Mouse (Mus musculus) myocyte (in vitro differentiated cells): ENCODE measurements around the gene Hdac7. TPM values are rescaled to one million over a fixed set of nuclear protein-coding genes. Genes with fewer than 3 reads are reported as not detected.
A peak's percentile ranks its signal among the peaks of the same experiment; 100 is the strongest.

Experiments used
- H3K27me3 ChIP-seq: one replicate; pipeline ENCODE4 v1.6.1; 2011; ENCODE audit not compliant: control insufficient read depth, insufficient read depth, insufficient read length
- H3K36me3 ChIP-seq: one replicate; pipeline ENCODE4 v1.6.1; 2011; ENCODE audit not compliant: control insufficient read depth, insufficient read depth
- H3K4me2 ChIP-seq: one replicate; pipeline ENCODE4 v1.6.1; 2011; ENCODE audit warnings: low read depth, control low read depth
- H3K4me3 ChIP-seq: one replicate; pipeline ENCODE4 v1.5.1; 2011; ENCODE audit warnings: mild to moderate bottlenecking, control low read depth, moderate library complexity
- H3K79me2 ChIP-seq: one replicate; pipeline ENCODE4 v1.6.1; 2011; ENCODE audit not compliant: control insufficient read depth, insufficient read depth
- H3ac ChIP-seq: one replicate; pipeline ENCODE4 v1.6.1; 2011; ENCODE audit not compliant: control insufficient read depth, insufficient read length
- CEBPB ChIP-seq: IDR thresholded peaks from 2 replicates; pipeline ENCODE4 v1.6.1; 2011; ENCODE audit warnings: mild to moderate bottlenecking, moderate library complexity; ENCODE audit not compliant: poor library complexity, insufficient read depth, severe bottlenecking
- E2F4 ChIP-seq: IDR thresholded peaks from one replicate; pipeline ENCODE4 v1.6.1; 2011; ENCODE audit warnings: mild to moderate bottlenecking, control low read depth, moderate library complexity; ENCODE audit not compliant: insufficient read depth
- MAX ChIP-seq: IDR thresholded peaks from one replicate; pipeline ENCODE4 v1.6.1; 2011; ENCODE audit warnings: low read depth, mild to moderate bottlenecking, control low read depth
- MYOD1 ChIP-seq, 3 experiments: IDR thresholded peaks; one replicate each; pipeline ENCODE4 v1.6.1; 2011; ENCODE audit warnings: control low read depth in 2 of 3, low read depth in 2 of 3, mild to moderate bottlenecking in 2 of 3, moderate library complexity in 1 of 3; ENCODE audit not compliant: insufficient read length in 2 of 3, control insufficient read depth in 1 of 3
- MYOG ChIP-seq, 3 experiments: IDR thresholded peaks; one replicate each; pipeline ENCODE4 v1.6.1; 2011; ENCODE audit warnings: control low read depth in 2 of 3, low read depth in 2 of 3, mild to moderate bottlenecking in 2 of 3; ENCODE audit not compliant: insufficient read length in 2 of 3, control insufficient read depth in 1 of 3, insufficient read depth in 1 of 3
- POLR2A ChIP-seq: IDR thresholded peaks from one replicate; pipeline ENCODE4 v1.6.1; 2011; ENCODE audit warnings: low read depth, mild to moderate bottlenecking, control low read depth, moderate library complexity; ENCODE audit not compliant: insufficient read length
- POLR2AphosphoS2 ChIP-seq: IDR thresholded peaks from one replicate; pipeline ENCODE4 v1.6.1; 2011; ENCODE audit warnings: low read depth, control low read depth; ENCODE audit not compliant: insufficient read length
- REST ChIP-seq: IDR thresholded peaks from one replicate; pipeline ENCODE4 v1.6.1; 2011; ENCODE audit warnings: mild to moderate bottlenecking, control low read depth, moderate library complexity; ENCODE audit not compliant: insufficient read depth, insufficient read length
- SRF ChIP-seq: IDR thresholded peaks from one replicate; pipeline ENCODE4 v1.6.1; 2011; ENCODE audit warnings: low read depth; ENCODE audit not compliant: control insufficient read depth, insufficient read length
- TCF12 ChIP-seq: IDR thresholded peaks from one replicate; pipeline ENCODE4 v1.6.1; 2011; ENCODE audit warnings: mild to moderate bottlenecking, control low read depth; ENCODE audit not compliant: poor library complexity, insufficient read depth, severe bottlenecking
- TCF3 ChIP-seq: IDR thresholded peaks from one replicate; pipeline ENCODE4 v1.6.1; 2011; ENCODE audit warnings: low read depth, control low read depth; ENCODE audit not compliant: insufficient read length
- USF1 ChIP-seq: IDR thresholded peaks from one replicate; pipeline ENCODE4 v1.6.1; 2011; ENCODE audit warnings: low read depth, mild to moderate bottlenecking, control low read depth, moderate library complexity
- polyA plus RNA-seq: library from polyadenylated mRNA; unstranded; fragments of >200 nt; fragmentation: generic; extraction: Trizol; gene quantifications from one replicate; pipeline ENCODE4 v1.2.1, GENCODE M21; 2012; ENCODE audit warnings: missing spikeins

The Hdac7 gene
- polyA plus RNA-seq, 1 experiment = 17.4 TPM

DNA sequence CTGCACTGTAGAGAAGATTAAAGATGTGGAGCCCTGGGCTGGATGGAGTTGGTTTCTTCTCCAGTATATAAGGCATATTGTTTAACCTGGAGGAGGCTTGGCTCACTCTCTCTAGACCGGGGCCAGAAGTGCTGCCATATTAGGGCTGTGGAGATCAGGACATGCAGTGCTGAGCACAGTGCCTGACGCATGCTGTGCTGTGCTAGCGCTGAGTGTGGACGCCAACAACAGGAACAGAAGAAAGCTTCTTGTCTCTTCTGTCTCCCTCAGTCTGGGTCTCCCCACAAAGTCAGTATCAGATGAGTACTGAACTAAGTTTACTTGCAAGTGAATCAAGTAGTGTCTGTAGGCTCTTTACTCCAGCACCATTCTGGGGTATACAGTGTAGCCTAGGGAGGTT lies 4.8 kb downstream of the Hdac7 start:
- no peak overlapping the region for H3K4me3 ChIP-seq
- H3K27me3 ChIP-seq = no peaks in the 10 kb centered on the region
- TF ChIP-seq POLR2A (no peak), MYOD1 (IDR thresholded peaks at IDR 0.05; ENCODE audit: control insufficient read depth in 1 of 3, insufficient read length in 2 of 3, low read depth in 2 of 3) (no peak), CEBPB (no peak), TCF3 (no peak), REST (no peak), TCF12 (no peak)
- no peaks in the 10 kb centered on the region for H3K79me2 ChIP-seq
- no peak overlapping the region for H3K4me2 ChIP-seq
- no peaks in the 10 kb centered on the region for H3K36me3 ChIP-seq
- H3ac ChIP-seq = no peak overlapping the region

DNA sequence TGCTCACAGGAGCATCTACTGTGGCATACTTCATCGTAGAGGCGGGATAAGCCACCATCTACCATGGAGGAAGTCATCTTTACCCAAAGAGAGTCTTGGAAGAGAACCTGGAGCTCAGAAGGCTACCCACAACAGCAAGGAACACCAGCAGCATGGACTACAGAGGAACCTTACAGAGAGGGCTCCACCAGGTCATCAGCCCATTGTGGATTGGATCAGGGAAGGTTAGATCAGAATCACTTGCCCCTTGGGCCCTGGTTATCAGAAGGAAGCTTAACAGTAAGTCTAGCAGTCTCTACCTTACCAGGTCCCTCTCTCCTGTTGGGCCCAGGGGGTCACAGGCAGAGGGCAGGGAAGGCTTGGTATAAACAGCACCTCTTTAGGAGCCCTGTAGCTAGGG lies 5.3 kb downstream of the Hdac7 start:
- TF ChIP-seq CEBPB (no peak), USF1 (no peak), TCF3 (no peak), POLR2A (no peak), MAX (no peak), POLR2AphosphoS2 (no peak), MYOD1 (IDR thresholded peaks at IDR 0.05; ENCODE audit: control insufficient read depth in 1 of 3, insufficient read length in 2 of 3, low read depth in 2 of 3) (no peak), E2F4 (no peak), SRF (no peak), MYOG (IDR thresholded peaks at IDR 0.05; ENCODE audit: control insufficient read depth in 1 of 3, insufficient read depth in 1 of 3, insufficient read length in 2 of 3, low read depth in 2 of 3) (no peak), REST (no peak), TCF12 (no peak)
- Histone ChIP-seq H3K4me3 (no peak overlapping the region), H3K27me3 (no peaks in the 10 kb centered on the region), H3ac (no peak overlapping the region), H3K36me3 (no peaks in the 10 kb centered on the region), H3K4me2 (no peak overlapping the region), H3K79me2 (no peaks in the 10 kb centered on the region)

GRCm38 (mm10) chr15:97838395-97838794 lies 5.9 kb downstream of the Hdac7 start:
- H3K79me2 ChIP-seq = no peaks in the 10 kb centered on the region
- H3K36me3 ChIP-seq = no peaks in the 10 kb centered on the region
- no peak overlapping the region for H3ac ChIP-seq
- no peaks in the 10 kb centered on the region for H3K27me3 ChIP-seq
- TF ChIP-seq E2F4 (no peak), POLR2A (no peak), MYOG (IDR thresholded peaks at IDR 0.05; ENCODE audit: control insufficient read depth in 1 of 3, insufficient read depth in 1 of 3, insufficient read length in 2 of 3, low read depth in 2 of 3) (no peak)
- no peak overlapping the region for H3K4me3 ChIP-seq
- no peak overlapping the region for H3K4me2 ChIP-seq

- H3ac ChIP-seq = no peak overlapping the region
- no peaks in the 10 kb centered on the region for H3K36me3 ChIP-seq
- H3K27me3 ChIP-seq = no peaks in the 10 kb centered on the region
- H3K79me2 ChIP-seq = no peaks in the 10 kb centered on the region
- H3K4me3 ChIP-seq = no peak overlapping the region
- H3K4me2 ChIP-seq = peak overlapping the region; percentile 19
- TF ChIP-seq REST (no peak), TCF3 (no peak), POLR2A (no peak), USF1 (no peak), SRF (no peak), MAX (no peak)
Measured at GRCm38 (mm10) chr15:97837491-97838061, 6.7 kb downstream of the Hdac7 start.

- Histone ChIP-seq H3ac (no peak overlapping the region), H3K4me3 (no peak overlapping the region), H3K36me3 (no peaks in the 10 kb centered on the region), H3K4me2 (no peak overlapping the region), H3K27me3 (no peaks in the 10 kb centered on the region), H3K79me2 (peaks cover 3% of the 10 kb centered on the region)
- no peak for TF ChIP-seq MYOG (IDR thresholded peaks at IDR 0.05; ENCODE audit: control insufficient read depth in 1 of 3, insufficient read depth in 1 of 3, insufficient read length in 2 of 3, low read depth in 2 of 3)
- TF ChIP-seq TCF3 = no peak
- no peak for TF ChIP-seq CEBPB
- no peak for TF ChIP-seq POLR2AphosphoS2
- no peak for TF ChIP-seq REST
- TF ChIP-seq MAX = no peak
- no peak for TF ChIP-seq USF1
- TF ChIP-seq MYOD1 (IDR thresholded peaks at IDR 0.05; ENCODE audit: control insufficient read depth in 1 of 3, insufficient read length in 2 of 3, low read depth in 2 of 3) = no peak
- no peak for TF ChIP-seq SRF
- TF ChIP-seq TCF12 = no peak
- no peak for TF ChIP-seq E2F4
- TF ChIP-seq POLR2A = no peak
Measured at GRCm38 (mm10) chr15:97836894-97837247, 7.4 kb downstream of the Hdac7 start.
